12 mouse cellular contexts compared by ENCODE assay signal in genomic region chr3:88619113-88620097, GRCm38 (mm10). TPM values are rescaled to one million over a fixed set of nuclear protein-coding genes. Genes with fewer than 3 reads are reported as not detected.
DNase-seq lines count a peak whose midpoint lies in the region; ATAC-seq and TF ChIP-seq lines count a peak whose summit lies in the region.
"Had no signal": no experiment of that assay in that cellular context is flagged by ENCODE, and none has a peak within 500 bp of the region (broad histone marks: within the 10 kb centered on the region; RNA-seq: fewer than 3 reads in every experiment).

No protein-coding gene starts in this region.

- H3K27ac ChIP-seq in gastrocnemius, adult 2 months, result peak overlapping the region; percentile 95
- no peak overlapping the region for H3K27ac ChIP-seq in midbrain, embryonic 16.5 days (ENCODE audit: low read length)
- H3K27ac ChIP-seq in hindbrain, postnatal 0 days, result no peak overlapping the region

- H3K4me3 ChIP-seq in gastrocnemius, adult 2 months, result peak overlapping the region; percentile 89
- H3K4me3 ChIP-seq in midbrain, embryonic 16.5 days (ENCODE audit: low read depth, low read length), result no peak overlapping the region
- no peak overlapping the region for H3K4me3 ChIP-seq in hindbrain, postnatal 0 days (ENCODE audit: low read length)

- no peak overlapping the region for H3K9ac ChIP-seq in midbrain, embryonic 16.5 days (ENCODE audit: low read depth, low read length)
- no peak overlapping the region for H3K9ac ChIP-seq in hindbrain, postnatal 0 days (replicated peaks; ENCODE audit: low read length)

- ATAC-seq in midbrain, embryonic 16.5 days, result no peak
- ATAC-seq in hindbrain, postnatal 0 days, result no peak

- intact Hi-C loops in gastrocnemius, adult 2 months (cut with DNase I), result no loop called here
- intact Hi-C loops in gastrocnemius, postnatal 14 days (cut with DNase I; ENCODE audit: low total_unique reads), result no loop called here

- H3K27me3 ChIP-seq in midbrain, embryonic 16.5 days (ENCODE audit: control insufficient read depth, insufficient read depth, low read depth, low read length), result no peaks in the 10 kb centered on the region
- H3K27me3 ChIP-seq in hindbrain, postnatal 0 days (ENCODE audit: insufficient read depth, low read length), result no peaks in the 10 kb centered on the region

- no peak overlapping the region for H3K4me2 ChIP-seq in midbrain, embryonic 16.5 days (ENCODE audit: low read length)
- H3K4me2 ChIP-seq in hindbrain, postnatal 0 days (ENCODE audit: low read depth, low read length), result no peak overlapping the region

- no peak for TF ChIP-seq CTCF in gastrocnemius, adult 2 months (IDR thresholded peaks at IDR 0.05)
- no peak for TF ChIP-seq CTCF in hindbrain, postnatal 0 days (IDR thresholded peaks at IDR 0.05; ENCODE audit: low read depth)

- peaks cover 17% of the 10 kb centered on the region for H3K4me1 ChIP-seq in midbrain, embryonic 16.5 days (ENCODE audit: control insufficient read depth, insufficient read depth, low read length)
- H3K4me1 ChIP-seq in hindbrain, postnatal 0 days (ENCODE audit: insufficient read depth, low read length), result peaks cover 10% of the 10 kb centered on the region

- 46% methylated on average over 9 of the region's 9 CpGs for WGBS in midbrain, embryonic 16.5 days
- WGBS in hindbrain, postnatal 0 days, result 52% methylated on average over 9 of the region's 9 CpGs

- peak; percentile 75 for DNase-seq in gastrocnemius, adult 2 months
- DNase-seq in gastrocnemius, postnatal 14 days, result no peak
- DNase-seq in 3134 (ENCODE audit: extremely low read depth, insufficient read length, low spot score), result peak; percentile 42
- DNase-seq in brain, adult 2 months (ENCODE audit: low read depth, low spot score), result peak; percentile 90
- DNase-seq in kidney, adult 18-20 months, result peak; percentile 76
- no peak for DNase-seq in thymus, postnatal 25 days
- no peak for DNase-seq in hindbrain, postnatal 0 days (ENCODE audit: low spot score)

- H3K36me3 ChIP-seq in midbrain, embryonic 16.5 days (ENCODE audit: control insufficient read depth, insufficient read depth, low read length), result no peaks in the 10 kb centered on the region
- H3K36me3 ChIP-seq in hindbrain, postnatal 0 days (ENCODE audit: insufficient read depth, low read length), result no peaks in the 10 kb centered on the region

- H3K9me3 ChIP-seq in midbrain, embryonic 16.5 days (replicated peaks; ENCODE audit: control insufficient read depth, low read length, poor library complexity, severe bottlenecking), result no peaks in the 10 kb centered on the region
- H3K9me3 ChIP-seq in hindbrain, postnatal 0 days (ENCODE audit: low read length), result no peaks in the 10 kb centered on the region
- H3K9me3 ChIP-seq: G1E had no signal

RNA-seq across cellular contexts. Expression of gene Arhgef2, which starts 13.6 kb away (rescaled TPM):
- 10 to 100 TPM; 22.4 to 24.7 TPM for total RNA-seq in gastrocnemius, adult 2 months (2021)
- total RNA-seq in gastrocnemius, postnatal 14 days (2021), result 10 to 100 TPM; 42.5 to 48.1 TPM
- polyA plus RNA-seq in midbrain, embryonic 16.5 days (2015; fragmentation: Nextera tagmentation; extraction: Ambion mirVana), result 104 and 131 TPM in 2 replicates
- 93.4 and 100 TPM in 2 replicates for total RNA-seq in hindbrain, postnatal 0 days (2014; rRNA removed)
- polyA plus RNA-seq in hindbrain, postnatal 0 days (2015; fragmentation: Nextera tagmentation; extraction: Ambion mirVana), result 56.0 and 57.1 TPM in 2 replicates

RNA-seq across cellular contexts. Expression of gene Rxfp4, which starts 33.5 kb away (rescaled TPM):
- total RNA-seq in gastrocnemius, adult 2 months (2021), result not detected
- not detected for total RNA-seq in gastrocnemius, postnatal 14 days (2021)
- polyA plus RNA-seq in midbrain, embryonic 16.5 days (2015; fragmentation: Nextera tagmentation; extraction: Ambion mirVana), result not detected in 2 replicates
- not detected in 2 replicates for total RNA-seq in hindbrain, postnatal 0 days (2014; rRNA removed)
- not detected in 2 replicates for polyA plus RNA-seq in hindbrain, postnatal 0 days (2015; fragmentation: Nextera tagmentation; extraction: Ambion mirVana)
- total RNA-seq: G1E; gastrocnemius, adult 8-10 months; layer of hippocampus, postnatal 14 days had no signal
- polyA plus RNA-seq: G1E; stomach, embryonic 16.5 days had no signal

RNA-seq across cellular contexts. Expression of gene Ssr2, which starts 43.7 kb away (rescaled TPM):
- total RNA-seq in gastrocnemius, adult 2 months (2021), result 10 to 100 TPM; 41.1 to 54.8 TPM
- 10 to 100 TPM; 80.7 to 98.2 TPM for total RNA-seq in gastrocnemius, postnatal 14 days (2021)
- 127 and 144 TPM in 2 replicates for polyA plus RNA-seq in midbrain, embryonic 16.5 days (2015; fragmentation: Nextera tagmentation; extraction: Ambion mirVana)
- total RNA-seq in hindbrain, postnatal 0 days (2014; rRNA removed), result 247 and 307 TPM in 2 replicates
- polyA plus RNA-seq in hindbrain, postnatal 0 days (2015; fragmentation: Nextera tagmentation; extraction: Ambion mirVana), result 209 and 210 TPM in 2 replicates

Comparison
In these comparisons a context has a peak if more than half of its experiments do, and no peak if none do; other contexts are left out.
1. DNase-seq: peak in gastrocnemius, adult 2 months (single experiment), 3134 (single experiment), brain, adult 2 months (single experiment) and kidney, adult 18-20 months (single experiment); none in gastrocnemius, postnatal 14 days (single experiment), thymus, postnatal 25 days (single experiment) and hindbrain, postnatal 0 days (single experiment).